Mouse (Mus musculus): ENCODE results near the gene Wwp2. TPM values are rescaled to one million over a fixed set of nuclear protein-coding genes. Genes with fewer than 3 reads are reported as not detected.

Gene Wwp2
- polyA plus RNA-seq, 1 experiment: 44.0 TPM

DNA sequence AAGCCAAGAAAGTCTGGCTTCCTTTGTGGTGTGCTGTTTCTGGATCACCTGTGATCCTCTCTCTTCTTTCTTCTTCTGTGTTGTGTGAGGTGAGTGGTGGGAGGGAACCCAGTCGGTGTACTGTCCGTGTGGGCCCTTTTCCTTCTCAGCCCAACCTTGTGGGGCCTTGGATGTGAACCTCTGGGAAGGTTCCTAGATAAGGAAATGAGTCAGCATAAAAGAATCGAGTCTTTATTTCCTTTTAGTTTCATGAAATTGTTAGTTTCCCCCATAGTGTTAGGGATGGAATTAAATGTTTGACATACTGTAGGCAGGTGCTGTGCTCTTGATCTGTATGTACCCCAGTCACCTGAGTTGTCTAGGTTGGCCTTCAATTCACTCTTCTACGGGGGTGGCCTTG, 52.9 kb downstream of the Wwp2 start:
- H3K27me3 ChIP-seq (replicated peaks; ENCODE audit: control insufficient read depth, insufficient read depth, low read length): no peaks in the 10 kb centered on the region
- no peaks in the 10 kb centered on the region for H3K36me3 ChIP-seq (ENCODE audit: control insufficient read depth, insufficient read depth, low read length)
- H3K27ac ChIP-seq (ENCODE audit: insufficient read depth, low read depth, low read length): 0 out of 2 replicates have a peak overlapping the region, but pooled peaks have one; percentile 8
- H3K4me1 ChIP-seq (ENCODE audit: control insufficient read depth, insufficient read depth, low read length): peaks cover 2% of the 10 kb centered on the region; the same call in 1 of the 2 replicates
- DNase-seq: no peak
- WGBS: 71% methylated on average over 4 of the region's 4 CpGs
- no peak overlapping the region for H3K4me3 ChIP-seq (ENCODE audit: insufficient read depth, low read depth, low read length)
- no peak for TF ChIP-seq POLR2A (IDR thresholded peaks at IDR 0.05; ENCODE audit: low read depth, low read length)
- no peak for TF ChIP-seq CTCF (conservative IDR thresholded peaks at IDR 0.05; ENCODE audit: insufficient read depth, insufficient read length, low read depth, low read length)

DNA sequence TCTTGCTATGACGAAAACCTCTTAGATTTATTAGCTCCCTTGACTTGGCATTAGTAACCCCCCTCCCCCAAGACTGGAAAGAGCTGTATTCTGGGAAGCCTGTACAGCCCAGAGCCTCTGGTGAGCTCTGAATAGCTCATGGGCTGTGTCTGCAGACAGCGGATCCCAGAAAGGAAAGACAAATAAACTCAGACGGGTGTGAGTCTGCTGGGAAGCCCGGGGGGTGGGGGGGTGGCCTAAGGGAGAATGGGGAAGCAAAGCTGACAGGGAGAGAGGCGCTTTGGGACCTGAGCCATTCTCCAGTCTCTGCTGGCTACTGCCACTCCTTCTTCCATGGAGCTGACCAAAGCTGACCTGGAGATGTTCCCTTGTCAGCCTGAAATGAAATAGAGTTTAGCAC, 53.8 kb downstream of the Wwp2 start:
- no peaks in the 10 kb centered on the region for H3K36me3 ChIP-seq (ENCODE audit: control insufficient read depth, insufficient read depth, low read length)
- peaks cover 2% of the 10 kb centered on the region; the same call in 1 of the 2 replicates for H3K4me1 ChIP-seq (ENCODE audit: control insufficient read depth, insufficient read depth, low read length)
- WGBS: 45% methylated on average over 5 of the region's 5 CpGs
- no peaks in the 10 kb centered on the region for H3K27me3 ChIP-seq (replicated peaks; ENCODE audit: control insufficient read depth, insufficient read depth, low read length)
- peak overlapping the region; percentile 8; the same call in 1 of the 2 replicates for H3K27ac ChIP-seq (ENCODE audit: insufficient read depth, low read depth, low read length)
- H3K4me3 ChIP-seq (ENCODE audit: insufficient read depth, low read depth, low read length): no peak overlapping the region
- peak; percentile 30 for DNase-seq
- TF ChIP-seq CTCF (conservative IDR thresholded peaks at IDR 0.05; ENCODE audit: insufficient read depth, insufficient read length, low read depth, low read length): no peak
- TF ChIP-seq POLR2A (IDR thresholded peaks at IDR 0.05; ENCODE audit: low read depth, low read length): no peak

DNA sequence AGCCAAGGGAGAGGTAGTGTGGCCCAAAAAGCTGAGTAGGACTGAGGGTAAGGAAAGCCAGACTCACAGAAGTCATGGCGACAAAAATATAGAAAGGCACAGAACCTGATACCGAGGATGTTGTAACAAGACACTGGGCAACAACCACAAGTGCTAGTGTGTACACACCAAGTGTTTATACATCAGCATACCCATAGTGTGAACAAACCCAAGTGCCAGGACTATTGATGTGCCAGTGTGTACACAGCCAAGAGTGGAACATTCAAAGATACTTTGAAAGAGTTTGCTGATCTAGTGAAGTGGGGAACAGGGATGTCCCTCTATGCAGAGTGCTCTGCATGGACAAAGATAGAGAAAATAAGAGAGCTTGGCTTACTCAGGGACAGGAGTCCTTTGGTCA, 54.5 kb downstream of the Wwp2 start:
- no peak for TF ChIP-seq CTCF (conservative IDR thresholded peaks at IDR 0.05; ENCODE audit: insufficient read depth, insufficient read length, low read depth, low read length)
- TF ChIP-seq POLR2A (IDR thresholded peaks at IDR 0.05; ENCODE audit: low read depth, low read length): no peak
- 61% methylated on average over 2 of the region's 2 CpGs for WGBS
- H3K27ac ChIP-seq (ENCODE audit: insufficient read depth, low read depth, low read length): no peak overlapping the region
- DNase-seq: no peak
- no peaks in the 10 kb centered on the region for H3K36me3 ChIP-seq (ENCODE audit: control insufficient read depth, insufficient read depth, low read length)
- H3K27me3 ChIP-seq (replicated peaks; ENCODE audit: control insufficient read depth, insufficient read depth, low read length): no peaks in the 10 kb centered on the region
- peaks cover 2% of the 10 kb centered on the region; the same call in 1 of the 2 replicates for H3K4me1 ChIP-seq (ENCODE audit: control insufficient read depth, insufficient read depth, low read length)
- no peak overlapping the region for H3K4me3 ChIP-seq (ENCODE audit: insufficient read depth, low read depth, low read length)

DNA sequence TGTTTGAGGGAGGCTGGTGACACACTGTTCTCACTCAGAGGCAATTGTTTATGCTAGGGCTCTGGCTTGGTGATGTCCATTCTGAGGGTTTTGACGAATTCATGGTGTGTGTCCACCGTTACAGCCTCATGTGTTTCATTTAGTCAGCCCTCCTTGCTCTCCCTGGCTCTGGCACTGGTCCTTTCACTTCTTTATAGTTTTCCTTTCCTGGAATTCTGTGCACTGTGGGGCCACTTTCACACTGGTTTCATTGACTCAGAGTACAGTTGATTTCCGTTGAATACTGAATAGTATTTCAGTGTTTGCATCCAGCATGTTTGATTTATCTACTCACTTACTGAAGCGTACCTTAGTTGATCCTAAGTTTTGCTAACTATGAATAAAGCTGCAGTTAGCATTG, 55.0 kb downstream of the Wwp2 start:
- TF ChIP-seq CTCF (conservative IDR thresholded peaks at IDR 0.05; ENCODE audit: insufficient read depth, insufficient read length, low read depth, low read length): no peak
- no peak for TF ChIP-seq POLR2A (IDR thresholded peaks at IDR 0.05; ENCODE audit: low read depth, low read length)
- H3K4me3 ChIP-seq (ENCODE audit: insufficient read depth, low read depth, low read length): no peak overlapping the region
- WGBS: 55% methylated on average over 4 of the region's 4 CpGs
- no peaks in the 10 kb centered on the region for H3K27me3 ChIP-seq (replicated peaks; ENCODE audit: control insufficient read depth, insufficient read depth, low read length)
- H3K36me3 ChIP-seq (ENCODE audit: control insufficient read depth, insufficient read depth, low read length): no peaks in the 10 kb centered on the region
- peaks cover 2% of the 10 kb centered on the region; the same call in 1 of the 2 replicates for H3K4me1 ChIP-seq (ENCODE audit: control insufficient read depth, insufficient read depth, low read length)
- no peak overlapping the region for H3K27ac ChIP-seq (ENCODE audit: insufficient read depth, low read depth, low read length)
- no peak for DNase-seq

DNA sequence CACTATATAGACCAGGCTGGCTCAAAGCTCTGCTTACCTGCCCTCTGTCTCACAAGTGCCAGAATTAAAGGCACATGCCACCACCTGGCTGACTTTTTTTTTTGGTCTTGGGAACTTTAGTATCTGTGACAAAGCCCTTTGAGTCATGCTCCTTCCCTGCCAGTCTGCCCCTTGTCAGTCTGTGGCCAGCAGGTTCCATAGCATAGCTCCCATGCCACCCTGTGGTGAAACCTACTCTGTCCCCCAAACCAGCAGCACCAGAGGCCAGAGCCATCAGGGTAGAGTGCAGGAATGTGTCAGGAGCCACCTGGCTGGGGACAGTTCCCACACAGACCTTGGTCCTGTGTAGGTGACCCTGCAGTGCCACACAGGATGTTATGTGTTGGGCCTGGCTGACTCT, 55.7 kb downstream of the Wwp2 start:
- no peak for DNase-seq
- Histone ChIP-seq H3K36me3 (ENCODE audit: control insufficient read depth, insufficient read depth, low read length) (no peaks in the 10 kb centered on the region), H3K27me3 (replicated peaks; ENCODE audit: control insufficient read depth, insufficient read depth, low read length) (no peaks in the 10 kb centered on the region), H3K27ac (ENCODE audit: insufficient read depth, low read depth, low read length) (no peak overlapping the region), H3K4me1 (ENCODE audit: control insufficient read depth, insufficient read depth, low read length) (peaks cover 2% of the 10 kb centered on the region; the same call in 1 of the 2 replicates), H3K4me3 (ENCODE audit: insufficient read depth, low read depth, low read length) (no peak overlapping the region)
- TF ChIP-seq CTCF (conservative IDR thresholded peaks at IDR 0.05; ENCODE audit: insufficient read depth, insufficient read length, low read depth, low read length): no peak
- TF ChIP-seq POLR2A (IDR thresholded peaks at IDR 0.05; ENCODE audit: low read depth, low read length): no peak

DNA sequence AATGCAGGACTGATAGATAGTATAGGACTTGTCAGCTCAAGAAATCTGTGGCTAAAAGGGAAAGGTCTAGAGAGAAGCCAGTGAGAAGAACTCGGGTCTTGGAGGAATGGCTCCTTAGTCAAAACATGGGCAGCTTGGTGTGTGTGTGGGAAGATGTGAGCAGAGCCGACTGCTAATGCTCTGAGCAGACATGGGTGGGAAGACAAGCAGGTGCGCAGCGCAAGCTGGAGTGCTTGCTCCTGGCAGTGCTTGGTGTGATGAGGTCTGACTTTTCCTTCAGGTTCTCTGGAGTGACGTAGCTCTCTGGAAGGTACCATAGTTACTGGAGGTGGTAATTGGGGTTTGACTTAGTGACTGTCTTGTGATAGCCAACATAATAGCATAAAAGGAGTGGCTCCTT, 56.6 kb downstream of the Wwp2 start:
- TF ChIP-seq CTCF (conservative IDR thresholded peaks at IDR 0.05; ENCODE audit: insufficient read depth, insufficient read length, low read depth, low read length): no peak
- no peak for TF ChIP-seq POLR2A (IDR thresholded peaks at IDR 0.05; ENCODE audit: low read depth, low read length)
- WGBS: 95% methylated on average over 5 of the region's 5 CpGs
- Histone ChIP-seq H3K4me3 (ENCODE audit: insufficient read depth, low read depth, low read length) (no peak overlapping the region), H3K27ac (ENCODE audit: insufficient read depth, low read depth, low read length) (no peak overlapping the region), H3K36me3 (ENCODE audit: control insufficient read depth, insufficient read depth, low read length) (no peaks in the 10 kb centered on the region), H3K4me1 (ENCODE audit: control insufficient read depth, insufficient read depth, low read length) (peaks cover 2% of the 10 kb centered on the region; the same call in 1 of the 2 replicates), H3K27me3 (replicated peaks; ENCODE audit: control insufficient read depth, insufficient read depth, low read length) (no peaks in the 10 kb centered on the region)
- DNase-seq: no peak

DNA sequence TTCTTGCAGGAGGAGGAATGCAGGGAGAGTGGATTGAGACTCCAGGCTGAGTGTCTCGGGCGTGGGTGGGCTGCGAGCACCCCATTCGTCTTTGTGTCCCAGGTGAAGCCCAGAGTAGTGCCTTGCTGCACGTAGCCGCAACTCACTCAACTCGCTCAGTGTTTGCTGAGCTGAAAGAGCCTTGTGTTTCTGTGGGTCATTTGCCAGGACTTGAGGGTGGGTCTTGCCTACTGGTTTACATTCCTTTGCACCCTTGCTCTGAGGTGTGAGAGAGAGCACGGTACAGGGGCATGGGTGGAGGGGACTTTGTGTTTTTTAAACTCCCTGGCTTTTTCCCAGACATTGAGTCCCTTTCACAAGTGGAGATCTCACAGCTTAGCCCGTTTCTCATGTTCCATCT, 59.3 kb downstream of the Wwp2 start:
- Histone ChIP-seq H3K4me1 (ENCODE audit: control insufficient read depth, insufficient read depth, low read length) (peaks cover 6% of the 10 kb centered on the region; the same call in 1 of the 2 replicates), H3K27ac (ENCODE audit: insufficient read depth, low read depth, low read length) (no peak overlapping the region), H3K4me3 (ENCODE audit: insufficient read depth, low read depth, low read length) (no peak overlapping the region), H3K27me3 (replicated peaks; ENCODE audit: control insufficient read depth, insufficient read depth, low read length) (no peaks in the 10 kb centered on the region), H3K36me3 (ENCODE audit: control insufficient read depth, insufficient read depth, low read length) (no peaks in the 10 kb centered on the region)
- DNase-seq: no peak
- WGBS: 85% methylated on average over 9 of the region's 9 CpGs
- TF ChIP-seq POLR2A (IDR thresholded peaks at IDR 0.05; ENCODE audit: low read depth, low read length) (no peak), CTCF (conservative IDR thresholded peaks at IDR 0.05; ENCODE audit: insufficient read depth, insufficient read length, low read depth, low read length) (no peak)

Measured in kidney, adult 2 months (tissue).